Mouse (Mus musculus) megakaryocyte, embryonic 14.5 days (primary cell): ENCODE measurements at regions not wholly inside any gene's neighbourhood (a gene's known extent, or its start where the extent isn't known, plus 50 kb on each side); places are given as distances from the start of the nearest gene placed in this dataset.

Experiments used
- FLI1 ChIP-seq: IDR thresholded peaks from 2 replicates; pipeline ENCODE4 v1.6.1; 2012; ENCODE audit warnings: low read length, inconsistent platforms, mixed read lengths
- GATA1 ChIP-seq: IDR thresholded peaks from 3 replicates; pipeline ENCODE4 v1.6.1; 2012; ENCODE audit warnings: mixed read lengths, low read length, inconsistent platforms, borderline replicate concordance

- TF ChIP-seq GATA1: no peak
- no peak for TF ChIP-seq FLI1
These were observed 59.0 kb upstream of the Cd93 start for GRCm38 (mm10) chr2:148502321-148502720.
